Comparison of ENCODE assay signal across 8 mouse cellular contexts in genomic region chr3:100394911-100395604, GRCm38 (mm10).
DNase-seq lines count a peak whose midpoint lies in the region; ATAC-seq and TF ChIP-seq lines count a peak whose summit lies in the region.
"Had no signal": no experiment of that assay in that cellular context is flagged by ENCODE, and none has a peak within 500 bp of the region (broad histone marks: within the 10 kb centered on the region; RNA-seq: fewer than 3 reads in every experiment).

No protein-coding gene starts in this region.

- no peaks in the 10 kb centered on the region for H3K9me3 ChIP-seq in ES-E14 (ENCODE audit: control insufficient read depth, insufficient read depth, low read depth, low read length)
- H3K9me3 ChIP-seq: megakaryocyte, embryonic 14.5 days had no signal

- H3K4me3 ChIP-seq in ES-E14 (ENCODE audit: insufficient read depth in 1 of 2, low read depth in 1 of 2, low read length in 2 of 2, poor library complexity in 1 of 2, severe bottlenecking in 1 of 2), result no peak overlapping the region
- H3K4me3 ChIP-seq: megakaryocyte, embryonic 14.5 days had no signal

- DNase-seq in 3134 (ENCODE audit: extremely low read depth, insufficient read length, low spot score) (peak; percentile 19), ES-E14 (ENCODE audit: low read depth, low spot score) (peak; percentile 40)
- DNase-seq in forelimb bud, embryonic 11.5 days (ENCODE audit: low read depth, low spot score), result peak; percentile 32
- peak; percentile 37 for DNase-seq in kidney, postnatal 10 days
- no peak for DNase-seq in cerebellum, adult 9-10 months
- DNase-seq in adrenal gland, adult 2 months, result no peak

- no peaks in the 10 kb centered on the region for H3K36me3 ChIP-seq in ES-E14 (ENCODE audit: control insufficient read depth, insufficient read depth, low read length, poor library complexity, severe bottlenecking)

- no peak for ATAC-seq in activated CD4-positive, CD25-positive, alpha-beta regulatory T cell, adult 4 months

- H3K4me1 ChIP-seq in ES-E14 (ENCODE audit: control insufficient read depth in 2 of 2, insufficient read depth in 2 of 2, low read length in 2 of 2, poor library complexity in 1 of 2), result no peaks in the 10 kb centered on the region; a peak in 2 of 4 replicates
- H3K4me1 ChIP-seq: megakaryocyte, embryonic 14.5 days had no signal

- no peak overlapping the region for H3K27ac ChIP-seq in ES-E14 (ENCODE audit: insufficient read depth, low read depth, low read length, poor library complexity, severe bottlenecking)

- H3K9ac ChIP-seq in ES-E14 (ENCODE audit: insufficient read depth, low read depth, low read length, poor library complexity, severe bottlenecking), result no peak overlapping the region

- in situ Hi-C loops in ES-E14 (cut with MboI; ENCODE audit: low sequenced_read_pairs in 2 of 2, unreplicated experiment in 2 of 2), result no loop called here

TF ChIP-seq in ES-E14, 5 proteins besides CTCF, POLR2A, EP300 and RAD21:
- TF ChIP-seq MAFK (IDR thresholded peaks at IDR 0.05; ENCODE audit: insufficient read depth, low read depth, low read length) (no peak), HCFC1 (IDR thresholded peaks at IDR 0.05; ENCODE audit: borderline replicate concordance, insufficient read depth, low read length) (no peak), ZC3H11A (IDR thresholded peaks at IDR 0.05; ENCODE audit: borderline replicate concordance, low read depth, low read length) (no peak), CHD2 (IDR thresholded peaks at IDR 0.05; ENCODE audit: low read depth, low read length) (no peak), ZNF384 (IDR thresholded peaks at IDR 0.05; ENCODE audit: low read depth, low read length) (no peak)

Comparison
In these comparisons a context has a peak if more than half of its experiments do, and no peak if none do; other contexts are left out.
1. DNase-seq: peak in 3134 (single experiment), ES-E14 (single experiment), forelimb bud, embryonic 11.5 days (single experiment) and kidney, postnatal 10 days (single experiment); none in cerebellum, adult 9-10 months (single experiment) and adrenal gland, adult 2 months (single experiment).